Mouse (Mus musculus): ENCODE measurements at regions not wholly inside any gene's neighbourhood (a gene's known extent, or its start where the extent isn't known, plus 50 kb on each side); places are given as distances from the start of the nearest gene placed in this dataset.

GRCm38 (mm10) chr8:26852921-26853320 is 124.2 kb upstream of the Zfp703 start:
- Histone ChIP-seq H3K4me1 (ENCODE audit: control insufficient read depth, insufficient read depth, low read length) (no peaks in the 10 kb centered on the region), H3K4me3 (ENCODE audit: low read depth, low read length) (no peak overlapping the region), H3K36me3 (ENCODE audit: control insufficient read depth, insufficient read depth, low read length, poor library complexity, severe bottlenecking) (no peaks in the 10 kb centered on the region), H3K9ac (ENCODE audit: low read depth, poor library complexity, severe bottlenecking) (no peak overlapping the region), H3K27ac (ENCODE audit: insufficient read depth, low read length) (no peak overlapping the region), H3K27me3 (ENCODE audit: control insufficient read depth, insufficient read depth, low read length, poor library complexity, severe bottlenecking) (no peaks in the 10 kb centered on the region), H3K9me3 (replicated peaks; ENCODE audit: control insufficient read depth, insufficient read depth, low read length, poor library complexity, severe bottlenecking) (no peaks in the 10 kb centered on the region)
- TF ChIP-seq EP300 (IDR thresholded peaks at IDR 0.05; ENCODE audit: insufficient read depth, low read depth, low read length) (no peak), CTCF (IDR thresholded peaks at IDR 0.05; ENCODE audit: low read depth, low read length) (no peak), POLR2A (IDR thresholded peaks at IDR 0.05; ENCODE audit: insufficient read depth, low read length) (no peak)

DNA sequence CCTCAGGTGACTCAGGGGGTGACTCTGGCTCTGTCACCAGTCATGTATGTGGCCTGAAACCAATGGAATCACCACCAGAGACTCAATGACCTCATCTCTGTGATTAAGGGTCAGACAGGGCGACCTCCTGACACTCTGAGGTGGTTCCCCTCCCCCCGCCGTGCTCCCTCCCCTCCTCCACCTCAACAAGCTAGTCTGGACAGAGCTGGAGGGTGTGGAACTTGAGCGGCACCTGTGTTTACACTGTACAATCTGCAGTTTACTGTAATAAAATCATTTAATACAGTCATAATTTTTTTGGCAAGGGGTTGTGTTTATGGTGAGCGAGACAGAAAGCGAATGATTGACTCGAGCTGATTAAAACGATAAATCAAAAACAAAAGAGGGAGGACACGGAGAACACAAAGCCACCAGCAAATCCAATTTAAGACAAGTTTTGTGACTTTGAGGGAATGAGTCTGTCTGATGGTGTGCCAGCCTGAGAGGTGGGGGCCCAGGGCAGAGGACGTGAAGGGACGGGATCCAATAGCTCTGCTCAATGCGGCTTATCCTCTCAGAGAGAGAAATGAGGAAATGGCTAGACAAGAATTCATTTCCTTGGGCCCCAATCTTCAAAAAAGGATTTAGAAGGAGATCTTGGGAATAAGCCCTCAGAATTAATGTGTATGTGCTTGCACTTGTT is 122.4 kb upstream of the Zfp703 start:
- no peaks in the 10 kb centered on the region for H3K4me1 ChIP-seq (ENCODE audit: control insufficient read depth, insufficient read depth, low read length)

DNA sequence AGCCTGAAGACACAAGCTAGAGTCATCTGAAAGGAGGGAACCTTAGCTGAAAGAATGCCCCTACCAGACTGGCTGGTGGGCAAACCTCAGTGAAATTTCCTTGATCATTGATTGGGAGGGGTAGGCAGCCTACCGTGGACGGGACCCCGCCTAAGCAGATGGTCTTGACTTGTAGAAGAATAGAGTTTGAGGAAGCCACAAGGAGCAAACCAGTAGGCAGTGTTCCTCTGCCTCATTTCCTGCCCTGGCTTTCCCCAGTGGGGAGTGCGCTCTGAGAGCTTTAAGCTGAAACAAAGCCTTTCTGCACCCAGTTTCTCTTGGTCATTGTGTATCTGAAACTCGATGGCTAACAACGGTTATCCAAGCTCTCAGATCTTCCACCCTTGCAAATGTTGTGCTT is 121.9 kb upstream of the Zfp703 start:
- Histone ChIP-seq H3K36me3 (ENCODE audit: control insufficient read depth, insufficient read depth, low read length, poor library complexity, severe bottlenecking) (no peaks in the 10 kb centered on the region), H3K4me1 (ENCODE audit: control insufficient read depth, insufficient read depth, low read length) (no peaks in the 10 kb centered on the region), H3K27ac (ENCODE audit: insufficient read depth, low read length) (no peak overlapping the region), H3K4me3 (ENCODE audit: low read depth, low read length) (no peak overlapping the region), H3K9ac (ENCODE audit: low read depth, poor library complexity, severe bottlenecking) (no peak overlapping the region), H3K27me3 (ENCODE audit: control insufficient read depth, insufficient read depth, low read length, poor library complexity, severe bottlenecking) (no peaks in the 10 kb centered on the region), H3K9me3 (replicated peaks; ENCODE audit: control insufficient read depth, insufficient read depth, low read length, poor library complexity, severe bottlenecking) (no peaks in the 10 kb centered on the region)
- TF ChIP-seq EP300 (IDR thresholded peaks at IDR 0.05; ENCODE audit: insufficient read depth, low read depth, low read length), result no peak
- TF ChIP-seq CTCF (IDR thresholded peaks at IDR 0.05; ENCODE audit: low read depth, low read length), result no peak
- TF ChIP-seq POLR2A (IDR thresholded peaks at IDR 0.05; ENCODE audit: insufficient read depth, low read length), result no peak

More for the DNA sequence above, 122.4 kb upstream of the Zfp703 start:
- H3K9ac ChIP-seq (ENCODE audit: low read depth, poor library complexity, severe bottlenecking), result no peak overlapping the region
- H3K27ac ChIP-seq (ENCODE audit: insufficient read depth, low read length), result no peak overlapping the region
- TF ChIP-seq POLR2A (IDR thresholded peaks at IDR 0.05; ENCODE audit: insufficient read depth, low read length), result no peak
- no peak for TF ChIP-seq CTCF (IDR thresholded peaks at IDR 0.05; ENCODE audit: low read depth, low read length)
- no peak for TF ChIP-seq EP300 (IDR thresholded peaks at IDR 0.05; ENCODE audit: insufficient read depth, low read depth, low read length)
- H3K36me3 ChIP-seq (ENCODE audit: control insufficient read depth, insufficient read depth, low read length, poor library complexity, severe bottlenecking), result no peaks in the 10 kb centered on the region
- no peaks in the 10 kb centered on the region for H3K27me3 ChIP-seq (ENCODE audit: control insufficient read depth, insufficient read depth, low read length, poor library complexity, severe bottlenecking)
- H3K9me3 ChIP-seq (replicated peaks; ENCODE audit: control insufficient read depth, insufficient read depth, low read length, poor library complexity, severe bottlenecking), result no peaks in the 10 kb centered on the region
- H3K4me3 ChIP-seq (ENCODE audit: low read depth, low read length), result no peak overlapping the region

GRCm38 (mm10) chr8:26864571-26864970 is 112.6 kb upstream of the Zfp703 start:
- Histone ChIP-seq H3K27me3 (ENCODE audit: control insufficient read depth, insufficient read depth, low read length, poor library complexity, severe bottlenecking) (no peaks in the 10 kb centered on the region), H3K36me3 (ENCODE audit: control insufficient read depth, insufficient read depth, low read length, poor library complexity, severe bottlenecking) (no peaks in the 10 kb centered on the region), H3K9me3 (replicated peaks; ENCODE audit: control insufficient read depth, insufficient read depth, low read length, poor library complexity, severe bottlenecking) (no peaks in the 10 kb centered on the region; the same call in 1 of the 2 replicates), H3K9ac (ENCODE audit: low read depth, poor library complexity, severe bottlenecking) (no peak overlapping the region), H3K4me1 (ENCODE audit: control insufficient read depth, insufficient read depth, low read length) (no peaks in the 10 kb centered on the region), H3K27ac (ENCODE audit: insufficient read depth, low read length) (no peak overlapping the region), H3K4me3 (ENCODE audit: low read depth, low read length) (no peak overlapping the region)
- TF ChIP-seq POLR2A (IDR thresholded peaks at IDR 0.05; ENCODE audit: insufficient read depth, low read length), result no peak

GRCm38 (mm10) chr8:26864971-26865370 is 112.2 kb upstream of the Zfp703 start:
- Histone ChIP-seq H3K4me3 (ENCODE audit: low read depth, low read length) (no peak overlapping the region), H3K27me3 (ENCODE audit: control insufficient read depth, insufficient read depth, low read length, poor library complexity, severe bottlenecking) (no peaks in the 10 kb centered on the region), H3K9me3 (replicated peaks; ENCODE audit: control insufficient read depth, insufficient read depth, low read length, poor library complexity, severe bottlenecking) (no peaks in the 10 kb centered on the region; the same call in 1 of the 2 replicates), H3K36me3 (ENCODE audit: control insufficient read depth, insufficient read depth, low read length, poor library complexity, severe bottlenecking) (no peaks in the 10 kb centered on the region), H3K9ac (ENCODE audit: low read depth, poor library complexity, severe bottlenecking) (no peak overlapping the region), H3K27ac (ENCODE audit: insufficient read depth, low read length) (no peak overlapping the region), H3K4me1 (ENCODE audit: control insufficient read depth, insufficient read depth, low read length) (no peaks in the 10 kb centered on the region)
- no peak for TF ChIP-seq POLR2A (IDR thresholded peaks at IDR 0.05; ENCODE audit: insufficient read depth, low read length)
- TF ChIP-seq EP300 (IDR thresholded peaks at IDR 0.05; ENCODE audit: insufficient read depth, low read depth, low read length), result no peak
- TF ChIP-seq CTCF (IDR thresholded peaks at IDR 0.05; ENCODE audit: low read depth, low read length), result no peak

- TF ChIP-seq EP300 (IDR thresholded peaks at IDR 0.05; ENCODE audit: insufficient read depth, low read depth, low read length), result no peak
- TF ChIP-seq CTCF (IDR thresholded peaks at IDR 0.05; ENCODE audit: low read depth, low read length), result no peak
- no peak for TF ChIP-seq POLR2A (IDR thresholded peaks at IDR 0.05; ENCODE audit: insufficient read depth, low read length)
- H3K36me3 ChIP-seq (ENCODE audit: control insufficient read depth, insufficient read depth, low read length, poor library complexity, severe bottlenecking), result no peaks in the 10 kb centered on the region
- H3K4me3 ChIP-seq (ENCODE audit: low read depth, low read length), result no peak overlapping the region
- no peaks in the 10 kb centered on the region for H3K4me1 ChIP-seq (ENCODE audit: control insufficient read depth, insufficient read depth, low read length)
- H3K27ac ChIP-seq (ENCODE audit: insufficient read depth, low read length), result no peak overlapping the region
- no peak overlapping the region for H3K9ac ChIP-seq (ENCODE audit: low read depth, poor library complexity, severe bottlenecking)
- peaks cover 11% of the 10 kb centered on the region for H3K9me3 ChIP-seq (replicated peaks; ENCODE audit: control insufficient read depth, insufficient read depth, low read length, poor library complexity, severe bottlenecking)
- H3K27me3 ChIP-seq (ENCODE audit: control insufficient read depth, insufficient read depth, low read length, poor library complexity, severe bottlenecking), result no peaks in the 10 kb centered on the region
These were observed 108.8 kb upstream of the Zfp703 start for GRCm38 (mm10) chr8:26868101-26868848.
